Mouse (Mus musculus) mouse trophoblast stem cell (cell line): Measurements from ENCODE around the gene Ier2.

Experiments used
- in situ Hi-C, 2 experiments: fragments of 300-500 bp; cut with MseI, MboI; formaldehyde crosslinking; loops; 2 replicates in 1 of 2; 3 replicates in 1 of 2; pipeline ENCODE4 v1.15.1; 2025

Ier2 gene

DNA sequence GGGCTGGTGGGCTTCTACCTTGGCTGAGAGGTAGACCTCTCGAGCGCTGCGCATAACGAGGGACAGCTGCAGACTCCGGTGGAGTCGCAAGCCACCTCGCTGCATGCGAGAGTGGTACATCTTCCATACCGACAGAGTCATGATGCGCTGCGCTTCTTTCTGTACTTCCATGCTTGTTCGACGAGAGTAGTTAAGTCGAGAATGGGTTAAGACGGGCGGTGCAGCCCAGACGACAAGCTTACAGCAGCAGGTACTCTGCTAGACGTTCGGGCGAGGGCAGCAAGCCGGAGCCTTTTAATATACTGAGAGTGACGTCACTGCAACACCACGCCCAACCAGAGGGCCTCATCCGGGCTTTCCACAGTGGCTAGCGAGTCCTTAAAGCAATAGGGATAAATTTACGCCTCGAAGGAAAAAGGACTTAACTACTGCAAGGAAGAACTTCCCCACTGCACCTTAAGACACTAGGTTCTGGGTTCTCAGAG, at the start of gene Ier2:
Ier2 (minus strand) TSS at position 272 of the 485 bp plus-strand sequence.
- in situ Hi-C loops: no loop called here

DNA sequence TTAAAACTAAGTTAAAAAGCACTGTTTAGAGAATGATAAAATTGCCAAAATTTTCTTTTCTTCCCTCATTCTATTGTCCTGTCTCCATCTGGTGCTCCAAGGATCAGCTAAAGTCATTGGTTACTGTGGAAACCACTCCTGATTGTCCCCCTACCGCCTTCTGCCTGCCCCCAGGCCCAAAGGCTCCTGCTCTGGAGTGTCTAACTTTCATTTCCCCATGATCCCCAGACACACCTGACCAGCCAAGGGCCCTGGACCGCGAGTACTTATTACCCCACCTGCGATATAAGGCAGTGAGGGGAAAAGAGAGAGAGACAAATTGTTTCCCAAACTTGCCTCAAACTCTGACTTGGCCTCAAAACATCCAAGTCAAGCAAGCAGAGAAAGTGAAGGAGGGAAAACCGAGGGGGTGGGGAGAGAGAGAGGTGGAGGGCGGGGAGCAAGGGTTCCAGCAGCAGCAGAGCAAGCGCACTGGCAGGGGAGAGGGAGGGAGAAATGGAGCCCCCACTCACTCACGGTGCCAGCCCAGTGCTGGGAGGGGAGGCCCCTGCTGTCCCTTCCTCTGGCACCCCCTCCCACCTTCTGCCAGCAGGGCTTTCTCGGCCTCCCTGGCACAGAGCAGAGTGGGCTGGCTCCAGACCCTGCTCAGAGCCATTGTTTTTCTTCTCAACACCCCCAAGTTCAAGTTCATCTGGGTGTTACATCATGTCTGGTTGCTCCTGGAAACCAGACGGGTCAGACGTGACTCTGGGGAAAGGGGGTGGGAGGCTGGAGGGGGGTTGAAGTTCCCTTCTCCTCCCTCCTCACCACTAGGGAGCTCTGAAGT, 49.5 kb upstream of the Ier2 start:
- in situ Hi-C loops: no loop called here

DNA sequence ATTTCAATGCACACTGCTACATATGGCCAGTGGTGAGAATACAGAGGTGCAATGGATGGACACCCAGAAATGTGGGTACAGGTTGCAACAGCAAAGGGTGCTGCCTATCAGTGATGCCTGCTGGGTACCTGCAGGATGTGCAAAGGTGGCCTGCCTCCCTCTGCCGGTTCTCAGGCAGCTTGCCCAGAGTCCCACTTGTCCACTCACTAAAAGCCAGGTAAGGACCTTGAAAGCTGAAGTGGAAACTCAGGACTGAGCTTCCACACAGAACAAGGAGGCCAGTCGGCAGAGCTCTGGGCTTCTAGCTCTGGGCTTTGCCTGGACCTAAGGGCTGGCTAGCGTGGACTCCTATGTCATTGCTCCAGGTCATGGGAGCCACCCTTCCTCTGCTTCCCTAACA, 48.7 kb upstream of the Ier2 start:
- in situ Hi-C loops: no loop called here

DNA sequence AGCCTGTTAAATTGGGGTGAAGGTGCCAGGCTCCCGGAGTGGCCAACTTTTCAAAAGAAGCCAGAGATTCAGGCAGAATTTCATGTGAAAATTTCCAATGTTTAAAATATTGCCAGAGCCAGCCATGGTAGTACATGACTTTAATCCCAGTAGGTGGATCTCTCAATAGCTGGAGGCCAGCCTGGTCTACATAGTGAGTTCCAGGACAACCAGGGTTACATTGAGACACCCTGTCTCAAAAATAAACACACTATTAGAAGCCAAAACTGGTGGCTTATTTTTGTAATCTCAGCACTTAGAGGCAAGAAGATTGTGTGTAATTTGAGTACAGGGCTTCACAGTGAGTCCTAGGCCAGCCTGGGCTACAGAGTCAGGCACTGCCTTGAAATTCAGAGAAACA, 47.3 kb upstream of the Ier2 start:
- in situ Hi-C loops: loop anchor here (5.0 kb wide), 1 partner anchor 102 kb away; no protein-coding TSS in a partner anchor

DNA sequence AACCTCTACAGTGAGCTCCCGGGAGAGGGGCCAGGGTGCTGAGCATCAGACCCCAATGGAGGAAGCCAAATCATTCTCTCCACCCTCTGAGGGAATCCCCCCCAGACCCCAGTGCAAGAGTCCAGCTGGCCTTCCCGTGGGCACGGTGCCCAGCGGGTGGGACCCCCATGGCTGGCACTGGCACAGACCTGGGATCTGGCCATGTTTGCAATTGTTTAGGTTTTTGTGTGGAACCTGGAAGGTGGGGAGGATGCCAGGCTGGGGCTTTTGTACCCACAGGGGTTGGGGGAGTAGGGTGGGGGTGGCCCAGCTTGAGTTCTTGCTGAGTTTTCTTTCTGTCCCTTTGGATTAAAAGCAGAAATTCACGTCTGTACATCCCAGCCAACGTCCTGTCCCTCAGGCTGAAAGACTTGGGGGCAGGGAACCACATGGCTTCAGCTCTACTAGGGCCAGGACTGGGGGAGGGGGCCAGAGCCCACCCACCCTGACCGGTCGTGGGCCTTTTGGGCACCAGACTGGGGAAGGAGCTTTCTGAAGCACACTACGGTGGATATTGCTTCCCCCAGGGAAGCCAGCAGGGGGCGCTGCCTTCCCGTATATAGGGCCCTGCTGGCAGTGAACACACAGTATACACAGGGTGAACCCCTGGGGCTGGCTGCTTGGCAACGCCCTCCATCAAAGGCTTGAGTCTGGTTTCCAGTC, 46.3 kb upstream of the Ier2 start:
- in situ Hi-C loops: loop anchor here (5.0 kb wide), 1 partner anchor 103 kb away; no protein-coding TSS in a partner anchor

DNA sequence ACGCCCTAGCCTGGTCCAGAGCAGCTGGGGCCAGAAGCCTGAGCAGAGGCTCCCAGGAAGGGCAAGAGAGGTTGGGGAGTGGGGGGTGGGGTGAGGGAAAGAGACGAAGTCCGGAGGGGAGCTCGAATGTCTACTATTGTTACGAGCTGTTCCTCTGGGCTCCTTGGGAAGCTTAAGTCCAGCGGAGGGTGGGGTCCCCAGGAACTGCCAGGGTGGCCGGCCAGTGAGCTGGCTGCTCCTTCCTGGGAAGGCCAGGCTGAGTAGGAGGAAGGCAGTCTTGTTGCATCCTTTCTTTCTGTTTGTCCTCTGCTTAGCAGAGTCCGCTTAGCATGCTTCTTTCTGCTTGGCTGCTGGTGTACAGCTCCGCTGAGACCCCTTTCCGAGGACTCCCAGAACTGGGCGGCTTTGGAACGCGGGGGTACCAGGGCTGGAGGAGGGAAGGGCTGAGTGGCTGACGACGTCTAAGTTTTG, 45.5 kb upstream of the Ier2 start:
- in situ Hi-C loops: loop anchor here (5.0 kb wide), 1 partner anchor 104 kb away; no protein-coding TSS in a partner anchor

DNA sequence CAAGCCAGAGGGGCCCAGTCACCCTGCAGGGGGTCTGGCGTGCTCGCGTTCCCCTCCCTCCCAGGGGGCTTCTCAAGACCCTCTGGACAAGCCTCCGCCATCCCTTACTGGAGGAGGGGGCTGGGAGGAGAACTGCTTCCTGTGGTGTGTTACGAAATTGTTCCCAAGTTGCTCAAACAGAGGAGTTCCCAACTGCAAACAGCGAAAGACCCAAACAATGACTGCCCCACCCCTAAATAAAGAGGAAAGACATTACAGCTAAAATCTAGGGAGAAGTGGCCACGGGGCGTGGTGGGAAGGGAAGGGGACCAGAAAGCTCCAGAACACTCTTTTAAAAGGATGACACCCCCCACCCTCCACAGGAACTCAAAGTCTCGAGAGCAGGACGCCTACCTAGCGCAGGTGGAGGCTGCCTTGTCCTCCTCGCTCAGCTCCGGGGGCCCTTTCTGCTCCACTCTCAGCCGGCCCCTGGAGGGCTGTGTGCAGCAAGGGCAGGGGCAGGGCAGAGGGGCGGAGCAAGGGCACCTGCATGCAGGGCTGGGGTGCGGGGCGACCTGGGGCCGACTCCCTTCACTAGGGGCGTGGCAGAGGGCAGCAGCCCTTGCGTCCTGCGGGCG, 44.7 kb upstream of the Ier2 start:
- in situ Hi-C loops: loop anchor here (5.0 kb wide), 1 partner anchor 105 kb away; no protein-coding TSS in a partner anchor

DNA sequence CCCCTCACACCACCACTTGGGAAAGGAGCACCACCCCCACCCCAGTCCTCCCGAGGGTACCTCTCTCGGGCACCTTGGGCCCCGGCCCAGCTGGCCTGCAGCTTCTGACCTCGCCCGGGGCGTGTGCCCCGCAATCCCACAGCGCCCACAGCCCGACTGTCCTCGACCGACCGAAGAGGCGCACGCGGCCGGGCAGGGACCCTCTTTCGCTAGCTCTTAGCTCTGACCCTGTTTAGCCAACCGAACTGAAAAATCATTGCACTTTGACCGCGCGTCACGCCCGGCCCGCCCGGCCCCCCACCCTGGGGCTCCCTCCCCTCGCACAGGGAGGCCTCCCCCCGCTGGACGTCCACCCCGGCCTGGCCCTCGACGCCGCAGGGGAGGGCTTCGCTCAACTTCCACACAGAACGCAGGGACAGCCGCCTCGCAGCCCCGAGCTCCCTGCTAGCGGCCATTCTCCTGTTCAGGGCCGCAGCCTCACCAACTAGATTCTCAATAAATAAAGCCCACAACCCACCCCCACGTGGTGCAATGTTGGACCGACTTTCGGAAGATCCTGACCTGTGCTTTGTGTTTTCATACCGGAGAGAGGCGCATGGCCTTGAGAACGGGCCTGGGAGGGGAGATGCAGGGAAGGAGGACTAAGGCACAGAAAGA, 44.1 kb upstream of the Ier2 start:
- in situ Hi-C loops: loop anchor here (5.0 kb wide), 1 partner anchor 106 kb away; no protein-coding TSS in a partner anchor

DNA sequence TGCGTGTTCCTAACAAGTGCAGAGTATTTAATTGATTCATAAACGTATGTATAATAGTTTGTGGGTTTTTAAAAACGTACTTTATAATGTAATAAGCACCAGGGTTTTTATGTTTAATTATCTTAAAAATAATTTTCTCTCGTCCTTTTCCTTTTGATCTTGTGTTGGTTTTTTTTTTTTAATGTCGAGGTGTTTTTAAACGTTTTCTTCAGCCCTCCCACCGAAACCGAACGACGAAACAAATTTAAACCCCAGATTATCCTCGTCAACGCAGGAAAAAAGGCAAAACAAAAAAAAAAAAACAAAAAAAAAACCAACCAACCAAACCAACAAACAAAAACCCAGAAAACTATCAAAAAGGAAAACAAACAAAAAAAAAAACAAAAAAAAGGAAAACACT, 43.3 kb upstream of the Ier2 start:
- in situ Hi-C loops: loop anchor here (5.0 kb wide), 1 partner anchor 106 kb away; no protein-coding TSS in a partner anchor

DNA sequence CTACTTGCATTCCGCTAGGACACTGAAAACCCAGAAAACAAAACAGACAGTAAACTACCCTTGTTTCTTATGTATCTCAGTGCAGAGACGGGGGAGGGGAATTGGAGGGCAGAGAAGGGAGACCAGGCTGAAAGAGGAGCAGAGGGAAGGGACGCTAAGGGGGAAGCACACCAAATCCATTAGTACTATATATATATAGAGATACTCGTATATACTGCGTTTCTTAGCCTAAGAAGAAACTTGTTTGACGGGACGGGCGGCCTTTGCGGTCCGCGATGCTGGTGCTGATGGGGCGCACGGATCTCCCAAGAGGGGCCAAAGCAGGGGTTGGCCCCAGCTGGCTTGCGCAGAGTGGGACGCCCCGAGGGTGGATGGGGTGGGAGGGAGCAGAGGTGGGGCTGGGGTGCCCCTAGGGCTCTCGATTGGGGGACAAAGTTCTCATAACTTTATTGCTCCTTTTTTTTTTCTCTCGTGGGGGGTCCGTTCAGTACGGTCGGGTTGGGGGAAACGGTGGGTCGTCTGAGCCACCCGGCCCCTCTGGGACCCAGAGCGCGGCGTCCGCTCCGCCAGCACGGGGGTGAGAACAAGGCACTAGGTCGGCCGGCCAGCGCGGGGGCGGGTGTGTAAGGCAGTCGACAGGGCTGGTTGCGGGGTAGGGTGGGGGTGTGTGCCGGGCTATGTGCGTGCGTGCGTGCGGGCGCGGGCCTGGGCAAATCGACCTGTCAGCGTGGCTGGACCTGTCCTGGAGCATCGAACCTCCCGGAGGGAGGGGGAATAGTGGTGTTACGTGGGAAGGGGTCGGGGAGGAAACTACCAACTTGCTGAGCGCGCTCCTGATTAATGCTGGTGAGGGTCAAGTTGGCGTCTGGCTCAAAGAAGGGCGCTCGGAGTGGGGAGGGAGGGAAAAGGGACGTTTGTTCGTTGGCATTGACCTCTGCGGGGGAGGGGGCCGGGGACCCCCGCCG, 42.5 kb upstream of the Ier2 start:
- in situ Hi-C loops: loop anchor here (5.0 kb wide), 1 partner anchor 107 kb away; no protein-coding TSS in a partner anchor

DNA sequence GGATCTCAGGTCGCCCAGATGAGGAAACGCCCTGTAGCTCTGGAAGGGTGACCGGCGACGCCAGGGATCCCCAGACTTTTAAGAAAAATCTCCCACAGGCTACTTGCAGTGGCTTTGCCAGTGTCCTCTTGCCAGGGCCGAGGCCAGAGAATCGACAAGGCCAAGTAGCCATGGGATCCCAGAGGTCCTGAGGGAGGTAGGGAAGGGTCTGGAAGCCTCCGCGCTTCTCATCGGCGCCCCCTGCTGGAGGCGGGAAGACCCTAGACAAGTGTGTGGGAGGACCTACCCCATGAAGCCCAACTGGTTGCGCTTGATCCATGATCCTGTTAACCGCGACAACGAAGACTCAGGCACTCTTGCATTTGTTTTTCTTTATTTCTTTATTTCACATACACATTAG, 41.7 kb upstream of the Ier2 start:
- in situ Hi-C loops: no loop called here

DNA sequence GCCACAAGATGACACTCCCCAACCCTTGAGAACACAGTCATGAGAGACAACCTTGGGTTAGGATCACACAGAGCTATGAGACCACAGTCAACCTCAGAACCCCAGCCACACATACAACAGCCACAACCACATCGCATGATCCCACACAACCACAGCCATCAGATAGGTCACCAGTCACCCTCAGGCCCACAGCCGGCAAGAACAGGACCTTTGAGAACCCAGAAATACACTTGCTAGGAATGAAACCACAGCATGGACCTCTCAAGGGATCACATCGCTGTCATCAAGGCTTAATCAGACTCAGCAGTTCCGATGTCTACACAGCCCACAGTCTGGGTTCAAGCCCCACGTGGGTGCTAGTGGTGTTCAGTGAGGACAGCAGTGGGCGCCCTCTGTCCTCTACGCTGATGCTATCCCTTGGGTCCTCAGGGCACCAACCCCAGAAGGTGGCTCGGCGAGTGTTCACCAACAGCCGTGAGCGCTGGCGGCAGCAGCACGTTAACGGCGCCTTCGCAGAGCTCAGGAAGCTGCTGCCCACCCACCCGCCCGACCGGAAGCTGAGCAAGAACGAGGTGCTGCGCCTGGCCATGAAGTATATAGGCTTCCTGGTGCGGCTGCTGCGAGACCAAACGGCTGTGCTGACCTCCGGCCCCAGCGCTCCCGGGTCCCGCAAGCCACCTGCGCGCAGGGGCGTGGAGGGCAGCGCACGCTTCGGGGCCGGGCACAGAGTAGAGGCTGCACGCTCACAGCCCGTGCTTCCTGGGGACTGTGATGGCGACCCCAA, 41.0 kb upstream of the Ier2 start:
- in situ Hi-C loops: no loop called here

DNA sequence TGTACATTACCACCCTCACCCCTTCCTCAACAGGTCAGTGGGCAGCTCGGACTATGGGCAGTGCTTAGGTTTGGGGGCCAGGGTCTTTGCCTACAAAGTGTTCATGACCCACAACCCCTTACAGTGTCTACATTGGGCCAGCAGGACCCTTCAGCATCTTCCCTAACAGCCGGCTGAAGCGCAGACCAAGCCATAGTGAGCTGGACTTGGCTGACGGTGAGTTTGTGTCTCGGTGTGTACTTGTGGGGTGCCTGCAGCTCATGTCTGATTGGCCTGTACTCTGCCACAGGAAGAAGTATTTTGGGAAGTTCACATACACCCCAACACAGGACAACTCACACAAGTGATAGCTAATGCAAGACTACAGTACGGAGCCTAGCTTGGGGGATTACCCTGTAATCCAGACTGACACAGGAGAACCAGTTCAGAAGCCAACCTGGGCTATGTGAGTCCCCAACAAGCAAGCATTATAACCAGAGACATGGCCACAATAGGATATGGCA, 40.4 kb upstream of the Ier2 start:
- in situ Hi-C loops: no loop called here

DNA sequence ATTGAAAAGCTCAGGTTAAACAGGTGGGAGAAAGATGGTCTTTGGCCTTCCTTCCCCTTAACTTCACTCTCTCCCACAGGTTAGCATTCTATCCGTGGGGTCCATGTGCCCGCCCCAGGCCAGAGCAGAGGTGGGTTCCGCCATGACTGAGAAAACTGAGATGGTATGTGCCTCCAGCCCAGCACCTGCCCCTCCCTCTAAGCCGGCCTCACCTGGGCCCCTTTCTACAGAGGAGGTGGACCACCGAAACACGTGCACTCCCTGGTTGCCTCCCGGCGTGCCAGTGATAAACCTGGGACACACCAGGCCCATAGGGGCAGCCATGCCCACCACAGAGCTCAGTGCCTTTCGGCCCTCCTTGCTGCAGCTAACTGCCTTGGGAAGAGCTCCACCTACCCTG, 39.9 kb upstream of the Ier2 start:
- in situ Hi-C loops: no loop called here

DNA sequence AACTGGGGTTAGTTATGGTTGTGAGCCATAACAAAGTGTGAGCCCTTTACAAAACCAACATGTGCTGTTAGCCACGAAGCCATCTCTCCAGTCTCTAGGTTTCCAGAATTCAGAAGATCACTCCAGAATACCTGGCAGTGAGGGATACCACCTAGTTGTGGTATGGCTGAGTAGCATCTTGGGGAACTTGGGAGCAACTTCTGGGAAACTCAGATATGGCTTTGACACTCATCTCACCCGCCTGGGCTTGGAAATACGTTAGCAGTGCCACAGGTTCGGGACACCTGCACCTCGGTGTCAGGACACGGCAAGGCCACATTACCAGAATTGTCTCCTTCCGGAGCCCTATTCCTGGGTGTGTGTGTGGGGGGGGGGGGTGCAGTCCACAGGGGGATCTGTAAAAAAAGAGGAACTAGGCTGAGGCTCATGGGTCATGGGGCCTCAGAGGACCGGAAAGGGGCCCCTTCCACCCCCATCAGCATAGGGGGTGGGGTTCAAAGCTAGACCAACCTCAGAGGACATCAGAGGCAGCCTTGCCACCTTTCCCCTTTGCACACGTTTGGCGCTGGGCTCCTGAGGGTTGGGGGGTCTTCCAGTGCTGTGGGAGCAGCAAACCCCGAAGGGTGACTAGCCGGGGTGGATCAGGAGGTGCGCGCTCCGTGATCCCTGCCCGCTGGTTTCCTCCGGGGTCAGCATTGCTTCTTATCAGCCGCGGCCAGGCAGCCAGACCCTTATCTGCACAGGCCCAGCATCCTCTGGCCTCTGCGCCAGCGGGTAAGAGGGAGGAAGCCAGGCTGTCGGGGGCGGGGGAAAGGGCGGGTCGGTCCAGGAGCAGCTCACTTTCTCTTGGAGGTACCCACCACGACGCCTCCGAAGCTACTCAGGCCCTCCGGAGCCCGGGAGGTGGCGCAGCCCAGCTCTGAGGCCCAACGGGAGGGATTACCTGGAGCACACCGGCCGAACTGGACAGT, 38.6 kb upstream of the Ier2 start, which contains the start of gene Lyl1:
Lyl1 (plus strand) TSS at position 517 of the 971 bp plus-strand sequence.
- in situ Hi-C loops: no loop called here

DNA sequence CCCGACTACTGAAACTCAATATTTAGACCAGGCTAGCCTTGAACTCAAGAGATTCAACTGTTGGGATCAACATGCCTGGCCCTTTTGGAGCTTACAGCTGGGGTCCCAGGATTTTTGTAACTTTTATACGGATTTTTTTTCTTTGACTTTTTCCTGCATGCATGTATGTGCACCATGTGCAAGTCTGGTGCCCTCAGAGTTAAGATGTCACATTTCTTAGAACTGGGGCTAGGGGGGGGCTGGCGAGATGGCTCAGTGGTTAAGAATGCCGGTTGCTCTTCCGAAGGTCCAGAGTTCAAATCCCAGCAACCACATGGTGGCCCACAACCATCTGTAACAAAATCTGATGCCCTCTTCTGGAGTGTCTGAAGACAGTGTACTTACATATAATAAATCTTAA, 37.9 kb upstream of the Ier2 start:
- in situ Hi-C loops: no loop called here

DNA sequence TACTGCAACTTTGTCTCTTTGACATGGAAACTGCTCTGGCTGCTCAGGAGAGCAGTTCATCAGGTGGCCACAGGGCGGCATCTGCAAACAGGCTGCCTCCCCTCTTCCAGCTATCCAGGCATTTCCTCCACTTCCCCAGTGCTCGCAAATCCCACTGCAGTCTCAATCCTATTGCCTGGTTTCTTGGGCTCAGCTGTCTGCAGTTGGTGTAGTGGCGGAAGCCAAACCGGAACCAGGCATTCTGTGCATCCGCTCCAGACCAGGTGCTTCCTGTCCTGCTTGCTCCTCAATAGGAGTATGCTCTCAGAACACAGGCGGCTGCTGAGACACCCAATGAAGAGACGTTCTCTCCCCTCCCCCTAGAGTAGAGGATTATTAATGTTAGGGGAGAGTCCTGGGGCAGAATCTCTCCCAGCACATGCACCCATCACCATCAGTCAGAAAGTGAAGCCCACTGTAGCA, 37.2 kb upstream of the Ier2 start:
- in situ Hi-C loops: no loop called here

DNA sequence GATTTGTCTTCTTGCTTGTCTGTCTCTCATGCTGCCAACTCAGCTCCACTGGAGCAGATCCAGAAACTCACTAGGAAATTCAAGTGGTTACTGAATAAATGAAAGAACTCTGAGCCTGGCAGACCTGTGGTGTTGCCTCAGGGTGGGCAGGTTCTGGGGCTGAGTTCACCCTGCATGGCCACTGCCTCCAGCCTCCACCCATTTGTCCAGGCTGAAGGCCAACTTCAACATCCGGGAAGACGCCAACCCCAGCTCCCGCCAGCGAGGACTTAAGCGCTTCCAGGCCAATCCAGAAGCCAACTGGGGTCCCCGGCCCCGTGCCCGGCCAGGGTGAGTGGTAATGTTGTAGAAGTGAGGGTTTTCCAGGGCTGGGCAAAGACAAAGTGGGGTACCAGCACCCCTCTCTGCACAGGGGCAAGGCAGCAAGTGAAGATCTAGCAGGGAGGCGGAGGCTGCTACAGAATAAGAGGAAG, 36.3 kb upstream of the Ier2 start:
- in situ Hi-C loops: no loop called here
